Mouse (Mus musculus): ENCODE results near the gene RPS10-NUDT3. TPM values are rescaled to one million over a fixed set of nuclear protein-coding genes. Genes with fewer than 3 reads are reported as not detected.

RPS10-NUDT3 gene
- polyA plus RNA-seq, 1 experiment from 2014 or later, result not detected

DNA sequence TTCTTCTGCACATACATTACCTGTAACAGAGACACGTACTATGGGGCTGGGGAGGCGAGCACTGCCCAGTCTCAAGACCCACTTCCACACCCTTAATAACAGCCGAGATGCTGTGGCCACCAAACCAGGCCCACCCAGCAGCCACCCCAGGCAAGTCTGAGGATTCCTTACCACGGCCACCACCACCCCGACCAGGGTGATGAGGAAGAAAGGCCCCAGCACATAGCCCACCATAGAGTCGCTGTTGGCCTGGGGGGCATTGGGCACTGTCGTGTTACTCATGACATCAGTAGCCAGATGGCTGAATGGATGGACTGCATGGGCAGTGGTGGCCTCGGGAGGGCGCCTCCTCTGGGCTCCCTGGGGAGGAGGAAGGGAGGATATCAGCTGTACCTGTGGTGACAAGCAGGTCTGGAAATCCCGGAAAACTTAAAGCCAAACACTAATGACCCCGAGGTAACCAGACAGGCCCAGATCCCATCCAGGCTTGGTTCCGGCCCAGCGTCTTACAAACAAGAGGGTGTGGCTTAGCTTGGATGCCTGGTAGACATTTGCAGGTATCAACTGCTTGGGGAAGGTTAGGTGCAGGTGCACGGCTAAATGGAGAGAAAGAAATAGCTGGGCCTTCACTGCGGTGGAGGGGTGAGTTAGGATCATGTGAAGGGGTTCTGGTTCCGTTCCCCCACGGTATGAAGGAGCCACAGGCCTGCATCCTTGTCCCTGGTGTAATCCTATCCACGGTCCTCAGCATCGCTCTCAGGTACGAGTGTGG is 70.4 kb downstream of the RPS10-NUDT3 start:
- Histone ChIP-seq H3K4me2 (peak overlapping the region; percentile 91), H3K9ac (peak overlapping the region; percentile 83), H3K4me3 (peak overlapping the region; percentile 61), H3K27me3 (no peaks in the 10 kb centered on the region), H3K27ac (peak overlapping the region; percentile 76; the same call in 1 of the 2 replicates), H3K36me3 (peaks cover 16% of the 10 kb centered on the region), H3K4me1 (replicated peaks) (peaks cover 44% of the 10 kb centered on the region), H3K9me3 (no peaks in the 10 kb centered on the region)
- no peak for ATAC-seq (ENCODE audit: low FRiP score)
- WGBS, result 10% methylated on average over 20 of the region's 20 CpGs

GRCm38 (mm10) chr17:27563771-27564244 is 71.2 kb downstream of the RPS10-NUDT3 start:
- H3K9ac ChIP-seq, result peak overlapping the region; percentile 83
- no peak overlapping the region for H3K4me3 ChIP-seq
- WGBS, result 46% methylated on average over 7 of the region's 7 CpGs
- no peak for ATAC-seq (ENCODE audit: low FRiP score)
- no peaks in the 10 kb centered on the region for H3K27me3 ChIP-seq
- H3K9me3 ChIP-seq, result no peaks in the 10 kb centered on the region
- H3K36me3 ChIP-seq, result peaks cover 15% of the 10 kb centered on the region
- H3K27ac ChIP-seq, result no peak overlapping the region
- H3K4me2 ChIP-seq, result peak overlapping the region; percentile 91
- peaks cover 52% of the 10 kb centered on the region for H3K4me1 ChIP-seq (replicated peaks)

- Histone ChIP-seq H3K4me2 (no peak overlapping the region), H3K27me3 (no peaks in the 10 kb centered on the region), H3K36me3 (peaks cover 15% of the 10 kb centered on the region), H3K9ac (no peak overlapping the region), H3K4me1 (replicated peaks) (peaks cover 68% of the 10 kb centered on the region), H3K27ac (no peak overlapping the region), H3K4me3 (no peak overlapping the region), H3K9me3 (no peaks in the 10 kb centered on the region)
- 62% methylated on average over 7 of the region's 11 CpGs for WGBS
- ATAC-seq (ENCODE audit: low FRiP score), result no peak
Observed at GRCm38 (mm10) chr17:27561809-27562526, 73.1 kb downstream of the RPS10-NUDT3 start.

- Histone ChIP-seq H3K27ac (no peak overlapping the region), H3K27me3 (no peaks in the 10 kb centered on the region), H3K9me3 (no peaks in the 10 kb centered on the region), H3K4me2 (no peak overlapping the region), H3K4me3 (no peak overlapping the region), H3K36me3 (peaks cover 15% of the 10 kb centered on the region), H3K4me1 (replicated peaks) (peaks cover 61% of the 10 kb centered on the region), H3K9ac (no peak overlapping the region; the same call in 1 of the 2 replicates)
- no peak for ATAC-seq (ENCODE audit: low FRiP score)
- 88% methylated on average over 13 of the region's 13 CpGs for WGBS
Observed at GRCm38 (mm10) chr17:27560926-27561480, 74.0 kb downstream of the RPS10-NUDT3 start.

GRCm38 (mm10) chr17:27559596-27559995 is 75.4 kb downstream of the RPS10-NUDT3 start:
- Histone ChIP-seq H3K9ac (no peak overlapping the region), H3K4me1 (replicated peaks) (peaks cover 64% of the 10 kb centered on the region), H3K4me2 (no peak overlapping the region), H3K4me3 (no peak overlapping the region), H3K36me3 (peaks cover 15% of the 10 kb centered on the region), H3K9me3 (no peaks in the 10 kb centered on the region), H3K27me3 (peaks cover 13% of the 10 kb centered on the region), H3K27ac (no peak overlapping the region)
- ATAC-seq (ENCODE audit: low FRiP score), result no peak
- 75% methylated on average over 12 of the region's 12 CpGs for WGBS

DNA sequence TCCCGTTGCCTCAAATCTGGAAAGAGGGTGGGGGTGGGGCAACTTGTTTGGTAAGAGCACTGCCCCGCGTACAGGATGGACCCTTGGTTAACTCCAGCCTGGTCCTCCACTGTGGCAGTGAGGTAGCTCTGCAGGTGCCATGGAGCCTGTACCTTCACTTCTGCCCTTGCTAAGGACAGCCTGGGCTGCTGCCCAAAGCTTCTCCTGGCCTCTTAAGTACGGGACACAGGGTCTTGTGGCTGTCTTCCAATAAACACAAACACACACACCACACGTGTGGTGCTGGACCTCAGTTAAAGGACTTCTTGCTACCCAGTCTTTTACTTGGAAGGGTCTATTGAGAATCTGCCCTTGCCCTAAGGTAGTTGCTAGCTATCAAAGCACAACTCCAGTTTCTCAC is 76.2 kb downstream of the RPS10-NUDT3 start:
- H3K4me3 ChIP-seq, result no peak overlapping the region
- H3K9ac ChIP-seq, result 0 out of 2 replicates have a peak overlapping the region, but pooled peaks have one; percentile 13
- H3K9me3 ChIP-seq, result no peaks in the 10 kb centered on the region
- peaks cover 18% of the 10 kb centered on the region for H3K27me3 ChIP-seq
- H3K4me1 ChIP-seq (replicated peaks), result peaks cover 56% of the 10 kb centered on the region
- peaks cover 15% of the 10 kb centered on the region for H3K36me3 ChIP-seq
- WGBS, result 16% methylated on average over 5 of the region's 5 CpGs
- peak overlapping the region; percentile 85 for H3K4me2 ChIP-seq
- no peak for ATAC-seq (ENCODE audit: low FRiP score)
- H3K27ac ChIP-seq, result no peak overlapping the region

DNA sequence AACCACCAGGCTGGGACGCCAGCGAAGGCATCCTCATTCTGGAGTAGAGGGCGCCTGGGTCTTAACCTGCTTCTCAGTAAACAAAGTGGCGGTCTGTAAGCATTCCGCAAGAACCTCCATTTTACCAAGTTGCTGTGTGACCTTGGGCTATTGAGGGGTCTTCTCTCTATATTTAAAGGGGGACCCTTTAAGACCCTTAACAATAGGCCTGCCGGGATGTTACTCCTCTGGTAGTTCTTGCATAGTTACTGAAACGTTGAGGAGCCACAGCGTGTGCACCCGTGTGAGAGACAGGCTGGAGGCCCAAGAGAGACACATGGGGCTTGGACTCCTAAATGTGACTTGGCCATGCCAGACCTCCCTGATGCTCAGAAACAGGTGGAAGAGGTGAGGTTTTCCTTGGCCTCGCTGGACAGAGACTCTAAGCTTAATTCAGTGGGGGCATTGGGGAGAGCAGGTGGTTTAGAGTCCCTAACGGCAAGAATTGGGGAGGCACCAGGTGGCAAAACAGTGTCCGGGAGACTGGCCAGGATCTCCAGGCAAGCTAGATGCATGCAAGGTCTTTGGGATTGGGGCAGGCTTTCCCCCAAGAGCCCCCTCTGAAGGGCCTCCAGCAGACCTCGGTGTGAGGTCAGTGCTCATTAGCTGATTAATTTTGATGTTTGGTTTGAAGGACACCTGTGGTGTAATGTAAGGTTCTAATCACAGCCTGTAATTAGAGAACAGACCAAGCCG is 76.9 kb downstream of the RPS10-NUDT3 start:
- 2% methylated on average over 14 of the region's 14 CpGs for WGBS
- no peak for ATAC-seq (ENCODE audit: low FRiP score)
- Histone ChIP-seq H3K27ac (peak overlapping the region; percentile 94; the same call in 1 of the 2 replicates), H3K9me3 (no peaks in the 10 kb centered on the region), H3K27me3 (peaks cover 18% of the 10 kb centered on the region), H3K36me3 (peaks cover 15% of the 10 kb centered on the region), H3K4me1 (replicated peaks) (peaks cover 53% of the 10 kb centered on the region), H3K4me3 (peak overlapping the region; percentile 69), H3K9ac (peak overlapping the region; percentile 90), H3K4me2 (peak overlapping the region; percentile 85)

DNA sequence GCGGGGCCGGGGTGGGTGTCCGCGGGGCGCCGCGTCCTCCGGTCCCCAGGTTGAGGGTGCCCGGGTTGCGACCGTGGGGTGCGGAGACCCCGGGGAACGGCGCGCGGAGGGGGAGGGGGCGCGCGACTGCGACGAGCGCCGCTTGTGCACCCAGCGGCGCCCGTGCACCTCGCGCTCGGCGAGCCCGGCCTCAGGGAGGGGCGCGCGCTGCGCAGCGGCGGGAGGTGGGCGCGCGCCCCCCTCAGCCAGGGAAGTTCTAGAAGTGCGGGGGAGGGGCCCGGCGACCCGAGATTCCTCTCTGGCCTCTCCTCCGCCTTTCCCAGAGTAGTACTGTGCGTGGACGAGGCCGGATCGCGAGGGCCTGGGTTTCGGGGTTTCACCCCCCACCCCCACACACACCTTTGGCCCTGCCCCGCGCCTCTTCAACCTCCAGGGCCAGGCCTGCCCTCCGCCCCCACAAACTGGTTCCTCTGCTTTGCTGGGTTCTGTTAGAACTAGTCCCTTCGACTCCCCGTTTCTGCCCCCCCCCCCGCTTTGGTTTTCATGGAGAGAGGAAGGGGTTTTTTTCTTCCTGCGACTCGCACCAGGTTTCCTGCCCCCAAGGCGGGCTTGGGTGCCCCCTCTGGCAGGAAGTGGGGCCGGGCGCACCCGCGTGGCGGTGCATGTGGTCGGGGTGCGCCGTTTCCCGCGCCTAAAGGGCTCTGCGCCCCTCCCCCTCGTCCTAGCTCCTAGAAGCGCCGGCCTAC is 77.7 kb downstream of the RPS10-NUDT3 start:
- H3K9me3 ChIP-seq, result no peaks in the 10 kb centered on the region
- WGBS, result under 1% methylated on average over 36 of the region's 75 CpGs
- H3K36me3 ChIP-seq, result peaks cover 15% of the 10 kb centered on the region
- peaks cover 53% of the 10 kb centered on the region for H3K4me1 ChIP-seq (replicated peaks)
- ATAC-seq (ENCODE audit: low FRiP score), result peak; percentile 44
- H3K4me2 ChIP-seq, result peak overlapping the region; percentile 85
- H3K27me3 ChIP-seq, result peaks cover 18% of the 10 kb centered on the region
- peak overlapping the region; percentile 69 for H3K4me3 ChIP-seq
- H3K27ac ChIP-seq, result peak overlapping the region; percentile 94
- H3K9ac ChIP-seq, result peak overlapping the region; percentile 90

GRCm38 (mm10) chr17:27556315-27557011 is 78.6 kb downstream of the RPS10-NUDT3 start, which contains the start of gene Hmga1:
TSS of gene Hmga1 (plus strand) at chr17:27556497.
- Histone ChIP-seq H3K4me3 (peak within 1 kb of the TSS; percentile 69), H3K27ac (peak within 1 kb of the TSS; percentile 94), H3K36me3 (peaks cover 8% of the 10 kb centered on the region), H3K9me3 (no peaks in the 10 kb centered on the region), H3K4me2 (peak within 1 kb of the TSS; percentile 85), H3K4me1 (replicated peaks) (peaks cover 45% of the 10 kb centered on the region), H3K27me3 (peaks cover 18% of the 10 kb centered on the region), H3K9ac (peak within 1 kb of the TSS; percentile 90)
- WGBS, result under 1% methylated on average over 78 of the region's 79 CpGs
- peak; percentile 66 for ATAC-seq (ENCODE audit: low FRiP score)

- 0% methylated on average over 44 of the region's 55 CpGs for WGBS
- H3K27me3 ChIP-seq, result peaks cover 18% of the 10 kb centered on the region
- H3K4me3 ChIP-seq, result peak overlapping the region; percentile 69
- ATAC-seq (ENCODE audit: low FRiP score), result no peak
- H3K4me2 ChIP-seq, result peak overlapping the region; percentile 85
- peak overlapping the region; percentile 90 for H3K9ac ChIP-seq
- H3K36me3 ChIP-seq, result no peaks in the 10 kb centered on the region
- peak overlapping the region; percentile 94 for H3K27ac ChIP-seq
- H3K4me1 ChIP-seq (replicated peaks), result peaks cover 43% of the 10 kb centered on the region
- no peaks in the 10 kb centered on the region for H3K9me3 ChIP-seq
Observed at GRCm38 (mm10) chr17:27555512-27556172, 79.4 kb downstream of the RPS10-NUDT3 start.
